Mouse (Mus musculus) G1E-ER4 (cell line): ENCODE data around the gene Nudt3. TPM values are rescaled to one million over a fixed set of nuclear protein-coding genes. Genes with fewer than 3 reads are reported as not detected.

ENCODE experiments used
- GATA1 ChIP-seq: IDR thresholded peaks from one replicate; pipeline ENCODE4 v1.8.0; 2012; ENCODE audit warnings: low read length, inconsistent platforms
- polyA plus RNA-seq: library from polyadenylated mRNA; stranded (reverse); fragments of >175 nt; gene quantifications from 2 replicates; pipeline ENCODE4 v1.2.3, GENCODE M21; 2012

Nudt3 gene
- polyA plus RNA-seq, 1 experiment, result 230 TPM

- TF ChIP-seq GATA1, result no peak
Observed at GRCm38 (mm10) chr17:27552215-27553201, 70.8 kb downstream of the Nudt3 start.

- no peak for TF ChIP-seq GATA1
Observed at GRCm38 (mm10) chr17:27551393-27551940, 71.8 kb downstream of the Nudt3 start.

GRCm38 (mm10) chr17:27549234-27549633, 74.1 kb downstream of the Nudt3 start:
- no peak for TF ChIP-seq GATA1

- no peak for TF ChIP-seq GATA1
Observed at GRCm38 (mm10) chr17:27547253-27547868, 75.9 kb downstream of the Nudt3 start.

GRCm38 (mm10) chr17:27546574-27547085, 76.7 kb downstream of the Nudt3 start:
- no peak for TF ChIP-seq GATA1

GRCm38 (mm10) chr17:27545991-27546390, 77.3 kb downstream of the Nudt3 start:
- TF ChIP-seq GATA1, result no peak

GRCm38 (mm10) chr17:27544551-27544950, 78.7 kb downstream of the Nudt3 start:
- TF ChIP-seq GATA1, result no peak

GRCm38 (mm10) chr17:27541984-27542383, 81.3 kb downstream of the Nudt3 start:
- TF ChIP-seq GATA1, result no peak

- no peak for TF ChIP-seq GATA1
Observed at GRCm38 (mm10) chr17:27541261-27541660, 82.0 kb downstream of the Nudt3 start.

- no peak for TF ChIP-seq GATA1
Observed at GRCm38 (mm10) chr17:27534718-27535117, 88.6 kb downstream of the Nudt3 start.

GRCm38 (mm10) chr17:27533354-27533753, 89.9 kb downstream of the Nudt3 start:
- TF ChIP-seq GATA1, result no peak

GRCm38 (mm10) chr17:27532095-27532494, 91.2 kb downstream of the Nudt3 start:
- no peak for TF ChIP-seq GATA1

Other genes with a start within 250 kb of the Nudt3 start
- not detected in 2 replicates for gene Grm4, start 102.1 kb downstream of the Nudt3 start, polyA plus RNA-seq
- 1,592 and 2,596 TPM in 2 replicates for gene Hmga1, start 67.0 kb downstream of the Nudt3 start, polyA plus RNA-seq
- 103 and 142 TPM in 2 replicates for gene AI413582, start 57.7 kb downstream of the Nudt3 start, polyA plus RNA-seq
- not detected in 2 replicates for gene RPS10-NUDT3, start 11.7 kb upstream of the Nudt3 start, polyA plus RNA-seq
- gene Rps10, start 13.2 kb upstream of the Nudt3 start, polyA plus RNA-seq, result 2,779 and 3,446 TPM in 2 replicates
- not detected in 2 replicates for gene Pacsin1, start 32.0 kb upstream of the Nudt3 start, polyA plus RNA-seq
- 0.08 and 0.10 TPM in 2 replicates for gene Spdef, start 105.5 kb upstream of the Nudt3 start, polyA plus RNA-seq
- gene D17Wsu92e, start 197.2 kb upstream of the Nudt3 start, polyA plus RNA-seq, result 66.9 and 80.5 TPM in 2 replicates
- 734 and 1,027 TPM in 2 replicates for gene Snrpc, start 214.7 kb upstream of the Nudt3 start, polyA plus RNA-seq
- gene Uhrf1bp1, start 232.9 kb upstream of the Nudt3 start, polyA plus RNA-seq, result 16.4 and 40.8 TPM in 2 replicates